Mouse (Mus musculus) thymus, adult 2 months (tissue): ENCODE measurements around the gene Trhde.

Experiments used
- CTCF ChIP-seq: fragments of 200-500 bp; IDR thresholded peaks from 2 replicates; pipeline ENCODE4 v1.5.1; 2012; ENCODE audit warnings: mild to moderate bottlenecking, control low read depth, low read length, moderate library complexity, borderline replicate concordance; ENCODE audit not compliant: control insufficient read depth, poor library complexity, insufficient read depth; ENCODE audit errors: extremely low read depth
- POLR2A ChIP-seq: fragments of 200-500 bp; IDR thresholded peaks from 2 replicates; pipeline ENCODE4 v1.6.1; 2012; ENCODE audit warnings: mild to moderate bottlenecking, low read length, control low read depth, moderate library complexity; ENCODE audit not compliant: control insufficient read depth, poor library complexity, insufficient read depth; ENCODE audit errors: extremely low read depth

- TF ChIP-seq CTCF, result no peak
- TF ChIP-seq POLR2A, result no peak
These were observed 396.8 kb downstream of the Trhde start for GRCm38 (mm10) chr10:114405260-114405659.
